Mouse (Mus musculus) embryonic facial prominence, embryonic 13.5 days (tissue): Measurements from ENCODE around the gene Dlx3. TPM values are rescaled to one million over a fixed set of nuclear protein-coding genes. Genes with fewer than 3 reads are reported as not detected.
A peak's percentile ranks its signal among the peaks of the same experiment; 100 is the strongest.

ENCODE experiments used
- ATAC-seq: fragments of 200-750 bp; cut with Nextera tagmentation; 2 replicates; pipeline ENCODE4 v1.8.0; 2017; ENCODE audit warnings: low read depth; ENCODE audit not compliant: insufficient number of reproducible peaks, insufficient read depth, low FRiP score, low TSS enrichment
- H3K27ac ChIP-seq: fragments of 300-500 bp; sonication (generic); 2 replicates; pipeline ENCODE4 v1.5.1; 2015; ENCODE audit warnings: moderate library complexity, mild to moderate bottlenecking, inconsistent platforms
- H3K27me3 ChIP-seq: fragments of 300-500 bp; sonication (generic); 2 replicates; pipeline ENCODE4 v1.6.1; 2015; ENCODE audit warnings: mild to moderate bottlenecking, inconsistent platforms
- H3K36me3 ChIP-seq: fragments of 300-500 bp; sonication (generic); 2 replicates; pipeline ENCODE4 v1.6.1; 2015; ENCODE audit warnings: mild to moderate bottlenecking, inconsistent platforms
- H3K4me1 ChIP-seq: fragments of 300-500 bp; sonication (generic); 2 replicates; pipeline ENCODE4 v1.6.1; 2015; ENCODE audit warnings: inconsistent platforms
- H3K4me2 ChIP-seq: fragments of 300-500 bp; sonication (generic); 2 replicates; pipeline ENCODE4 v1.6.1; 2015; ENCODE audit warnings: moderate library complexity, mild to moderate bottlenecking, inconsistent platforms
- H3K4me3 ChIP-seq: fragments of 300-500 bp; sonication (generic); 2 replicates; pipeline ENCODE4 v1.5.1; 2015; ENCODE audit warnings: mild to moderate bottlenecking, inconsistent platforms
- H3K9ac ChIP-seq: fragments of 300-500 bp; sonication (generic); 2 replicates; pipeline ENCODE4 v1.6.1; 2015; ENCODE audit warnings: mild to moderate bottlenecking, inconsistent platforms
- H3K9me3 ChIP-seq: fragments of 300-500 bp; sonication (generic); 2 replicates; pipeline ENCODE4 v1.6.1; 2016; ENCODE audit warnings: inconsistent platforms
- WGBS: fragments of 180-500 bp; shearing (Covaris S2); methylation state at CpG from one replicate; pipeline ENCODE4 v1.1.7; 2015; ENCODE audit warnings: mixed read lengths; 5-methylcytosine and 5-hydroxymethylcytosine counted together
- polyA plus RNA-seq: library from polyadenylated mRNA; unstranded; fragments of >200 nt; fragmentation: Nextera tagmentation; extraction: Ambion mirVana; gene quantifications from 2 replicates; pipeline ENCODE4 v1.2.1, GENCODE M21; 2015

Gene Dlx3
- polyA plus RNA-seq, 1 experiment from 2014 or later = 30.8 TPM

GRCm38 (mm10) chr11:95148754-95149153 lies 28.8 kb downstream of the Dlx3 start:
- no peaks in the 10 kb centered on the region for H3K36me3 ChIP-seq
- ATAC-seq = no peak
- WGBS = 4% methylated on average over 9 of the region's 9 CpGs
- peaks cover 96% of the 10 kb centered on the region for H3K27me3 ChIP-seq
- H3K4me3 ChIP-seq = no peak overlapping the region
- no peak overlapping the region for H3K27ac ChIP-seq
- no peak overlapping the region for H3K4me2 ChIP-seq
- H3K4me1 ChIP-seq = peaks cover 50% of the 10 kb centered on the region
- no peaks in the 10 kb centered on the region for H3K9me3 ChIP-seq
- H3K9ac ChIP-seq = no peak overlapping the region

- ATAC-seq = no peak
- WGBS = 5% methylated on average over 27 of the region's 27 CpGs
- peaks cover 90% of the 10 kb centered on the region for H3K27me3 ChIP-seq
- H3K27ac ChIP-seq = no peak overlapping the region
- H3K36me3 ChIP-seq = no peaks in the 10 kb centered on the region
- H3K4me3 ChIP-seq = peak overlapping the region; percentile 23
- H3K4me1 ChIP-seq = peaks cover 46% of the 10 kb centered on the region
- H3K9me3 ChIP-seq = no peaks in the 10 kb centered on the region
- peak overlapping the region; percentile 27; the same call in 1 of the 2 replicates for H3K9ac ChIP-seq
- H3K4me2 ChIP-seq = peak overlapping the region; percentile 48
Observed at GRCm38 (mm10) chr11:95149462-95150268, 29.7 kb downstream of the Dlx3 start.

GRCm38 (mm10) chr11:95150269-95151049 lies 30.5 kb downstream of the Dlx3 start:
- Histone ChIP-seq H3K4me2 (peak overlapping the region; percentile 48), H3K4me1 (peaks cover 38% of the 10 kb centered on the region), H3K36me3 (no peaks in the 10 kb centered on the region), H3K27me3 (peaks cover 82% of the 10 kb centered on the region), H3K9me3 (no peaks in the 10 kb centered on the region), H3K27ac (no peak overlapping the region), H3K4me3 (peak overlapping the region; percentile 23), H3K9ac (peak overlapping the region; percentile 27; the same call in 1 of the 2 replicates)
- ATAC-seq = no peak
- 3% methylated on average over 33 of the region's 33 CpGs for WGBS

GRCm38 (mm10) chr11:95153116-95153515 lies 33.2 kb downstream of the Dlx3 start:
- ATAC-seq = no peak
- no peak overlapping the region for H3K27ac ChIP-seq
- H3K27me3 ChIP-seq = peaks cover 56% of the 10 kb centered on the region
- peaks cover 26% of the 10 kb centered on the region for H3K4me1 ChIP-seq
- H3K9ac ChIP-seq = no peak overlapping the region
- H3K4me2 ChIP-seq = no peak overlapping the region
- no peaks in the 10 kb centered on the region for H3K9me3 ChIP-seq
- H3K4me3 ChIP-seq = no peak overlapping the region
- no peaks in the 10 kb centered on the region for H3K36me3 ChIP-seq
- 30% methylated on average over 5 of the region's 5 CpGs for WGBS

GRCm38 (mm10) chr11:95153681-95154080 lies 33.8 kb downstream of the Dlx3 start:
- Histone ChIP-seq H3K36me3 (no peaks in the 10 kb centered on the region), H3K27me3 (peaks cover 50% of the 10 kb centered on the region), H3K9ac (no peak overlapping the region), H3K4me2 (no peak overlapping the region), H3K4me3 (no peak overlapping the region), H3K9me3 (no peaks in the 10 kb centered on the region), H3K4me1 (peaks cover 24% of the 10 kb centered on the region), H3K27ac (no peak overlapping the region)
- WGBS = 77% methylated on average over 5 of the region's 5 CpGs
- no peak for ATAC-seq

- WGBS = 91% methylated on average over 2 of the region's 2 CpGs
Observed at GRCm38 (mm10) chr11:95155511-95155910, 35.6 kb downstream of the Dlx3 start.

GRCm38 (mm10) chr11:95157356-95157755 lies 37.4 kb downstream of the Dlx3 start:
- no peak overlapping the region for H3K4me3 ChIP-seq
- H3K27me3 ChIP-seq = peaks cover 13% of the 10 kb centered on the region
- H3K27ac ChIP-seq = no peak overlapping the region
- 55% methylated on average over 5 of the region's 5 CpGs for WGBS
- no peaks in the 10 kb centered on the region for H3K9me3 ChIP-seq
- no peak overlapping the region for H3K4me2 ChIP-seq
- no peaks in the 10 kb centered on the region for H3K36me3 ChIP-seq
- no peak overlapping the region for H3K9ac ChIP-seq
- H3K4me1 ChIP-seq = 0 out of 2 replicates have a peak, but pooled peaks cover 6% of the 10 kb centered on the region
- ATAC-seq = no peak

More at GRCm38 (mm10) chr11:95155511-95155910, 35.6 kb downstream of the Dlx3 start:
- Histone ChIP-seq H3K9me3 (no peaks in the 10 kb centered on the region), H3K4me3 (no peak overlapping the region), H3K27me3 (peaks cover 32% of the 10 kb centered on the region), H3K27ac (no peak overlapping the region), H3K4me1 (peaks cover 9% of the 10 kb centered on the region), H3K4me2 (no peak overlapping the region), H3K9ac (no peak overlapping the region), H3K36me3 (no peaks in the 10 kb centered on the region)
- ATAC-seq = no peak

- 83% methylated on average over 5 of the region's 5 CpGs for WGBS
- H3K9ac ChIP-seq = no peak overlapping the region
- peaks cover 8% of the 10 kb centered on the region for H3K27me3 ChIP-seq
- H3K4me3 ChIP-seq = no peak overlapping the region
- no peak overlapping the region for H3K27ac ChIP-seq
- H3K4me1 ChIP-seq = 0 out of 2 replicates have a peak, but pooled peaks cover 6% of the 10 kb centered on the region
- H3K9me3 ChIP-seq = no peaks in the 10 kb centered on the region
- no peak overlapping the region for H3K4me2 ChIP-seq
- no peak for ATAC-seq
- H3K36me3 ChIP-seq = no peaks in the 10 kb centered on the region
Observed at GRCm38 (mm10) chr11:95157872-95158271, 38.0 kb downstream of the Dlx3 start.

GRCm38 (mm10) chr11:95159763-95160371 lies 39.9 kb downstream of the Dlx3 start:
- 83% methylated on average over 8 of the region's 8 CpGs for WGBS
- Histone ChIP-seq H3K4me1 (0 out of 2 replicates have a peak, but pooled peaks cover 6% of the 10 kb centered on the region), H3K27me3 (no peaks in the 10 kb centered on the region), H3K9ac (no peak overlapping the region), H3K27ac (no peak overlapping the region), H3K36me3 (no peaks in the 10 kb centered on the region), H3K9me3 (no peaks in the 10 kb centered on the region), H3K4me3 (no peak overlapping the region), H3K4me2 (no peak overlapping the region)
- no peak for ATAC-seq

- Histone ChIP-seq H3K9me3 (no peaks in the 10 kb centered on the region), H3K4me2 (no peak overlapping the region), H3K4me1 (0 out of 2 replicates have a peak, but pooled peaks cover 6% of the 10 kb centered on the region), H3K9ac (no peak overlapping the region), H3K27me3 (no peaks in the 10 kb centered on the region), H3K27ac (no peak overlapping the region), H3K4me3 (no peak overlapping the region), H3K36me3 (no peaks in the 10 kb centered on the region)
- no peak for ATAC-seq
- WGBS = 54% methylated on average over 7 of the region's 7 CpGs
Observed at GRCm38 (mm10) chr11:95160693-95161092, 40.8 kb downstream of the Dlx3 start.

- Histone ChIP-seq H3K27ac (no peak overlapping the region), H3K4me3 (no peak overlapping the region), H3K36me3 (no peaks in the 10 kb centered on the region), H3K4me2 (no peak overlapping the region), H3K9me3 (no peaks in the 10 kb centered on the region), H3K4me1 (0 out of 2 replicates have a peak, but pooled peaks cover 6% of the 10 kb centered on the region), H3K9ac (no peak overlapping the region), H3K27me3 (no peaks in the 10 kb centered on the region)
- ATAC-seq = no peak
- WGBS = 78% methylated on average over 4 of the region's 4 CpGs
Observed at GRCm38 (mm10) chr11:95161708-95162107, 41.8 kb downstream of the Dlx3 start.
